Mouse (Mus musculus): ENCODE results near the gene Snd1.

Gene Snd1

DNA sequence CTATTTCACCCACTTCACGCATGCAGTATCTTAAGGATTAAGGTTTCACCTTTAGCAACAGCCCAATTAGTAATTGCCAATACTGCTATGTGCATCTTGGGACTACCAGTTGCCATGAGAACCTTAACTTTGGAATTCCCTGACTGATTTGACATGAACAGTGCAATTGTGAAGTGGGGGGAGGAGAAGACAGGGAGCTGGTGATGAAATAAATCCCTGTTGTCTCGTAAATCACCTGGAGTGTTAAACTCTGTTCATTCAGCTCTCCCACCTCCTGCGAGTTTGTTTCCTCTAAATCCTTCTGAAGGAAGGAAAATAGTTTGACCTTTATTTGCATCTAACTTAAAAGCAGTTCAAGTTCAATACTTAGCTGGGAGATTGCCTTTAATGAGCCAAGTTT lies 286.8 kb downstream of the Snd1 start:
- DNase-seq, result peak; percentile 64

DNA sequence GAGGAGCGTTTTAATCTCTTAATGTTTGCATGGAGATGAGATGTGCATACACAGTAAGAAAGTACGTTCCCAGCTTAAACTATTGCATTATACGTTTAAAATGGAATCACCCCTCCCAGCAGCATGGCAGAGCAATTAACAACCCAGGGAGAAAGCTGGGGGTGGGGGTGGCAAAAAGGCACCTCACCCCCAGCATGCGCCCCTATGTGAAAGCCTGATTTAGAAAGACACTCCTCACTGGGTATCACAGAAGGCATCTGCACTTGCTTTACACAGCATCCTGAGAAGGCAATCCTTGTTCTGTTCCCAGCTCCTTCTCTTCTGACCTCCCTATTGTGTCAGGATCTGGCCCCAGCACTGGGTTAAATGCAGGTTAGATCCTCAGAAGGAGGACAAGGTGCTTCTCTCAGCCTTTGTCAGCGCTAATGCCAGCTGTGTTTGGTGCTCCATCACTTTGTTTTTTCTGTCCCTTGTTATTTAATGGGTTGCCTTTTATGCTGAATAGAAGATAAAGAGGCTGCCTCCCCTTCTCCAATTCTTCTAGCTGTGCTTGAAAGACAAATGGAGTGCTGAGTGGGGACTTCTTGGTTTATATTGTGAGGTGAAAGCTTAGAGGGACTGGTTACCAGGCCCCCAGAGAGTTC lies 287.3 kb downstream of the Snd1 start:
- peak; percentile 28 for DNase-seq

DNA sequence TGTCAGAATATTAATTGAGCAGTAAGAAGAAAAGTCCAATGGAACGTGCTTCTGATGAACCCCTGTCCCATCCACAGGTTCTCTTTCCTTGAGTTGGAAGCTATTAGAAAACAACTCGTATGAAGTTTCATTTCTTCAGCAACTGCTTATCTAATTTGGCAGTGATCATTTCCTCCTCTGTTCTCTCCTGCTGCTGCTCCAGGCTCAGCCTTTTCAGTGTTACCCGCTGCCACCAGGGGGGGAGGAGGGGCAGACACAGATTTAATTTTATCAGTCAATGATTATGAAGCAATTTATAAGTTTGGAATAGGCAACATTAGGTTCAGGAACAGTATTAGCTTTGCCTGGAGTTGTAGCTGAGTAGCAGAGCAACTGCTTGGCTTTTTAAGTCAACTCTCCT lies 291.7 kb downstream of the Snd1 start:
- no peak for DNase-seq

DNA sequence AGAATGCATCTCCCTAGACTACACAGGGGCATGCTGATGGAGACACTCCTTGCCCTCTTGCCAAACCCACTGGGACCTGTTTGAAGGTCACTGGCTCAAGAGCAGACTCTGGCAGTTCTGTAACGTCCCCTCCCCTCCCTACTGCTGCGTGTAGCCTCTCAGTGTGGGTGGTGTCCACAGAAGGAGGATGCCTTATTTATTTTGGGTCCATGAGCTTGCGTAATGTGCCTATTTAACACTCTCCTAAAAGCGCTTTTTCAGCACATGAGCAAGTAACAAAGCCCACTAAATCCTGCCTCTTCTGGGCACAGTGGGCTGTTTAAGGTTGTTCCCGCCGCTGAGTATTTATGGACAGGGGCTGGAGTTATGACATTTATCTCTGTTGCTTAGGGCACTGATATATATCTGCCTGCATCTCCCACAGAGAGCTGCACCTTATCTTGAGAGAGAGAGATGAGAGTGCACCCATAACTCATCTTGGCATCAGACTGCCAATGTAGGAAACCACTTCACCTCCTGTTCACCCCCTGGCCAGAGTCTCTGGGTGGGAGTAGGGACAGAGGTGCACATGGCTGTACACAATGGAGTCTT lies 293.0 kb downstream of the Snd1 start:
- no peak for DNase-seq

DNA sequence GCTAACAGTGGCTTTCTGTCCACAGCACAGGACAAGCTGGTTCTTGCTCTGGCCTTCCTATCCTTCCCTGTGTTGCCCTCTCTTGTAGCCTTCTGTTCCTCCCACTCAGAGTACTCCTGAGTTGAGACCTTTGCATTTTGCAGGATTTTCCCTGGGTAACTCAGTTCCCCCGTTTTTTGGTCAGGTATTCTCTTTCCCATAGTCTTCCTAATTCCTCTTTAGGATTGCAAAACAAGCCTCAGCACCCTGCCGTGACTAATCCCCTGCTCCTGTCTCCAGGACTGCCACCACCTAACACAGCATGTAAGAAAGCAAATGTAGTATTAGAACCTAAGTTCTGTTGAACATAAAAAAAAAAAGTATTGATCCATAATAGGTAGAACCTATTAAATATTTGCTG lies 296.4 kb downstream of the Snd1 start:
- DNase-seq, result no peak

DNA sequence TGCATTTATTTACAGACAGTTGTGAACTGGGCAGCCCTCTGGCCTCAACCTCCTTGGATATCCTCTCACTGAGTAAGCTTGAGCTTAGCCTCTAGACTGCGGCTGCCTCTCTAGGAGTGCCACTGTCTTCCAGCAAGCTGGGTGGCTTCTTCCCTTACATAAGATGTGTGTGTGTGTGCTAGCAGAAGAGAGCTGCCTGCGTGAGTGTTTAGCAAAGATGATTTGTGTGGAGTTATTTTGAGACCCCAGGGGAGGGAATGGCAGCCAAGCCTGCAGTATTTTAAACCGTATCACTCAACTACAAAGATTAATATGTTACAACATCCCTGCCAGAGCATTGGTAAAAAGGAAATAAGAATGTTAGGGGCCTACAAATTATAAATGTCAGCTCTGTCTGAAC lies 306.8 kb downstream of the Snd1 start:
- no peak for DNase-seq

DNA sequence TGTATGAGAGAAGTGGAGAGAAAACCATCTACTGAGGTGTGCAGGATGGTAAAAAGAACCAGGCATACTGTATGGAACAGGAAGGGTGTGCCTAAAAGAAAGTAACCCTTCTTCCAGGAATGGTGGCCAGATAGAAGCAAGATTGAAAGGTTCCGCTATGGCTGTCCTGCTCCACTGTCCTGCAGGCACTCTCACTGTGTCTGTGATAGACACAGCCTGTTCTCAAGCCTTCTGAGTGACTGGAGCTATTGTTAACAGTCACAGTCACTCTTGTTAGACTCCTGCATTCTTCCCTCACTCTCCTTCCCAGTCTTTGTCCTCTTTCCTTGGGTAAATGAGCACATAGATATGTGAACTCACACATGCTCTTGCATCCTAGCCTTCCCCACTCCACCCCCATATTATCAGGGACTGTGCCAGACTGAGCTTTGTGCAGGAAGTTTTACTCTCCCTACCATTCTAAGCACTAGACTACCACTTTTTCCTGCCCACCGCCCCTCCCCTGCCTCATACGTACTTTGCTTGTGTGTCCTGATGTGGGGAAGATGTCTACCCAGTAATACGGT lies 308.2 kb downstream of the Snd1 start:
- peak; percentile 14 for DNase-seq

DNA sequence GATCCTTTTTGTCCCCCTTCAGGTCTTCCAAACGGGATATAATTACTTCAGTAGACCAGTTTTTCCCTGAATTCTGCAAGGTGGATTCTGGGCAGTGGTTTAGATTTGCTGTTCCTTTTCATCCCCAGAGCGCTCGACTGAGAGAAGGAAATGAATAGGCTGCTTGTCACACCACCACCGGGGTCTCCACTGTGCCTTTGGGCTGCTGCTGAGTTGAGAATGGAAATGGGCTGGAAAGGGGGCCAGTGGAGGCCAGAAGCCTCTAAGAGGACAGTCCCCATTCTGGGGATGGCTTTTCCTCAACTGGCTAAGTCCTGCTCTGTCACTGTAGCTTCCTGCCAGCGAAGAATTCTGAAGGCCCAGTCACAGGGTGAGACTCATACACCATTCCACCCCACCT lies 309.0 kb downstream of the Snd1 start:
- no peak for DNase-seq

DNA sequence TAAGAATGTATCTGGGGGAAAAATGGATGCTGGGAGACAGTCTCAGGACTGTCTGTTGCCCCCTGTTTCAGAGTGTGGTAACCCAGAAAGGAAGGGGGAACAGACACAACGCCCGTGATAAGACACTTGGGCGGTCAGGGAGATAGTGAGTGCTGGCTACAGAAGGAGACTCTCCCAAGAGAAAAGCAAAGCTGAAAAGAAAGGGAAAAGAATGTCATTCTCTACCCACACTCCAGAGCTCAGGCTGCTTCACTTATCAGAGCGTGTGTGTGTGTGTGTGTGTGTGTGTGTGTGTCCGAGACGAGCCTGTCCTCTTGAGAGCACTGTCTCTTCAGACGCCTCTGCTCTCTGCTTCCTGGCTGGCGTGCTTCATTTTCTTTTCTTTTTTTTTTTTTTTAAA lies 310.8 kb downstream of the Snd1 start:
- no peak for DNase-seq

DNA sequence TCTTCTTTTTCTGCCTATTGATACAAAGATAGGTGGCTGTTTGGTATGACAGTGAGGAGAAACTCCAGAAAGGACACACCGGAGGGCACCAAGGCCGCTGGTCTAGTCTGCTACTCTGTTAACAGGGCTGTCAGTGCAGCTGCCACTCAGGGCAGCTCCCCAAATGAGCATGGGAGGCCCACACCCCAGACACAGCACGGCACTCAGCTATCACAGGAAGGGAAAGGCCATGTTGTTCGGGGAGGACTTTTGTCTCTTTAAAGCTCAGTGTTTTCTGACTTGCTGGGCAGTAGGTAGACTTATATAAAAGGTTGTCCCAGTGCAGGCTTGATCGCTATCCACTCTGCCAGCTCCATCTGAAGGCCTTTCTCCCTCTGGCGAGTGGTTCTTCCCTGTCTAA lies 312.2 kb downstream of the Snd1 start:
- no peak for DNase-seq

DNA sequence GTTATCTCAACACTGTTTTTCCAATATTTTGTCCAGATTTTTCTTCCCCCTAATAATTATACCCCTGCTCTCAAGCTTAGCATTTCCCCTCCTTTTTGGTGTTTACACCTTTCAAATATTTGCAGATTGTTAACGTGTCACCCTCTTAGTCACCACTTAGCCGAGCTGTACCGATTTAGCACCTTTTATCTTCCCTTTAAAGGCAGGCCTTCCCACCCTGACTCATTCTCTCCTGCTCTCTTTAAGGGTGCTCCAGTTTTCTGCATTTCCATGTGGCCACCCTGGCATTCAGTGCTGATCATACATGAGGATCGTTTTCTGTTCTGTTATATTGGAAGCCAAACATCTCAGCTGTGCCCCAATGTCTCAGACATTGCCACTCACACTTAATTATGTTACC lies 314.7 kb downstream of the Snd1 start:
- no peak for DNase-seq

DNA sequence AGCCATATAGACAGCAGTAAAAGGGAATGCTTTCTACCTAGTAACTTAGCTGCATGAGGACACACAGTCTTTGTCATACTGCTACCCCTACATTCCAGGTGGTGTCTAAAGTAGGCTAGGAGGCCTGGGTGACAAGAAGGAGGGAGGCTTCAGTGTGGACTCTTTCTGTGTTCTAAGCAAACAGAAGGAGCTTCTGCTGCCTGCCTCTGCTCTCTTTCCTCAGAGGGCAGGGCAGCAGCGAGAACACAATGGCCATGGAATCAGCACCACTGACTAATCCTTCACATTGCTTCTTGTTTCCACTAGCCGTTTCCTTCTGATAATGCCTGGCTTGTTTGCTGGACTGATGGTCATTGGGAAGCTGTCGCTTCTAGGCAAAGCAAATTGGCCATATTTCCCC lies 316.2 kb downstream of the Snd1 start:
- no peak for DNase-seq

DNA sequence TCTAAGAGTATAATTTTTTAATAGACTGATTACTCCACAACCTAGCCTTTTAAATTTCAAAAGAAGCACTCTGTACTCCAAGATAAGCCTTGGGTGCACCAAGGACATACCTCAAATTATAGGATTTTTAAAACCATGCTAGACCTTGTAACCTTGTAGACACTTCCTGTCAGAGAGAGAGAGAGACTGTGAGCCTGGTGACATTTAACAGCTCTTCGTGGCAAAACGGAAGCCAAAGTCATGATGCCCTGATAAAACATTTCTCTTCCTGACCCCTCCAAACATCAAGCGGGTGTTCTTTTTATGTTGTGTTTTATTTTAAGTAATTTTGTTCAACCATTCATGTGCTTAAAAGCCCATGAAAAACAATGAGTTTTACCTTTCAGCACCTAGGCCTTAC lies 316.9 kb downstream of the Snd1 start:
- DNase-seq, result no peak

DNA sequence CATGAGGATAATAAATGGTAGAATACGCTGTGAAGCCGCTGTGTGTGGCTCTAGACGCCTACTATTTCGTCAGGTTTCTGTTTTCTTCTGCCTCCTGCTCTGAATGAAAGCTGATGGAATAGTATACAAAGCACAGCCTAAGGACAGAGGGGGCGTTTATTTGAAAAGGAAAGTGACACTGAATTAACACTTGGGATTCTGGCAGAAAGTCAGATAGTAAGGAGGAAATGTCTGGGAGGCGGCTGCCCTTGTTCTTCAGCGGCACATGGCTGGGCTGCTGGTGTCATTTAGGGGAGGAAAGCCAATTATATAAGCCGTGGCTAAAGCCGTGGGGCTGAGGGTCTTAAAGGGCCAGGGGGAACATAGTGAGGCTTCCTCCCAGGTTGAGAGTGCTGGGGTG lies 320.4 kb downstream of the Snd1 start:
- peak; percentile 23 for DNase-seq

DNA sequence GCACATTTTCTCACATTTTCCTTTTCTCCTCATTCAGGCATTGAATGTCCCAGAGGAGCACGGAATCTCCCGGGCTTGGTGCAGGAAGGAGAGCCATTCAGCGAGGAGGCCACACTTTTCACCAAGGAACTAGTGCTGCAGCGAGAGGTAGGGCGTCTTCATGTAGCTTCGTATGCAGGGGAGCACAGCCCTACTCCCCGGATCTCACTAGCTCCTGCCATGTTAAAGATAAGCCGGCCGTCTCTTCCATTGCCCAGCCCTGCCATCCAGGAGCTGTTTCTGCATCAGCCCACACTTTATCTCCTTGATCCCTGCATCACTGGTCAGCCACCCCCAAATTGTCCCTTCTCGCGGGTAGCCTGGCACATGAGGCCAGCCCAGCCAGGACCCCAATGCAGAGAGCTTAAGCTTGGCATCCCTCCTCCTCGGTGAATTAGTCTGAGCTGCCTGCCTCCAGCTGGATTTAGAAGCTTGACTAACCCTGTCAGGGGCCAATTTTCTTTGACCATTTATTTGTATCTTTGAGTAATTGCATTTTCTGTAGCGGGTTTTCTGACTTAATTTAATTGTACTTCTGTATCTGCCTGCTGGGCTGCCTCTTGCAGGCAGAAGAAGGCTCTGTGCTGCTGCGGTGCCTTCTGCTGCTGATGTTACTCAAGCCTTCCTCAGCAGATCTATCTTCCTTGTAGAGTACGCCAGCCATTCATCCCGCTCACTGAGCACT lies 321.0 kb downstream of the Snd1 start:
- DNase-seq, result no peak

DNA sequence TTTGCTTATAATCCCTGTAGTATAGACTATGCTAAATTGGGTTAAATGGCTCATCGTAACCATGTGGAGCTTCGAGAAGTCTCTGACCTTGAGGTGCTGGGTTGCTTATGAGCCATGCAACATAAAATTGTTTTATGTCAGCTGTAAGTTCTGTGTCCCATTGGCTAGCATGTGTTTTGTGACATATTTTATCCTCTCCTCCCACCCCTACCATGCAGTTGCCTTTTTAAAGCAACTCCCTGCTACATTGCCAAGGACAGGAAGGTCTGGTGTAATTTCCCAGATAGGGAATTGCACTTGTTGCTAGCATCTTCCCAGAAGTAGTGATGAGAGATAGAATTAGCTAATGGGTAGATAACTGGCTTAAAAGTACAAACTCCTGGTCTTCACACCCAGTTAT lies 324.9 kb downstream of the Snd1 start:
- DNase-seq, result no peak

DNA sequence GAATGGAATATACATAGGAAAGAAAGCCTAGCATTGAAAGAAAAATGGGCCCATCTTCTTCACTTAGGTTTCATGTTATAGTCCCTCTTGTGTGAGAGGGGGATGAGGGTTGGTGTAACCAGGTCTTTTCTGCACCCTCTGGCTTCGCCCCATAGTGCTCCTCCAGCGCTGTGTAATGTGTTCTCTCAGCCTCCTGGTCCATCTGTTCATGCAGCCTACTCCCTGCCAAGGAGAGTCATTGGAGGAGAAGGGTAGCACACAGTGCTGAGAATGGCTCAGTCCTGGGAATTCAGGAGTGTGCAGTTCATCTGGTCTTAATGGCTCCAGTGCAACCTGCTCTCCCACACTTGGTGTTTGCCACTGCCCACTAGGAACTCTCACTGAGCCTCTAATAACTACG lies 326.0 kb downstream of the Snd1 start:
- no peak for DNase-seq

DNA sequence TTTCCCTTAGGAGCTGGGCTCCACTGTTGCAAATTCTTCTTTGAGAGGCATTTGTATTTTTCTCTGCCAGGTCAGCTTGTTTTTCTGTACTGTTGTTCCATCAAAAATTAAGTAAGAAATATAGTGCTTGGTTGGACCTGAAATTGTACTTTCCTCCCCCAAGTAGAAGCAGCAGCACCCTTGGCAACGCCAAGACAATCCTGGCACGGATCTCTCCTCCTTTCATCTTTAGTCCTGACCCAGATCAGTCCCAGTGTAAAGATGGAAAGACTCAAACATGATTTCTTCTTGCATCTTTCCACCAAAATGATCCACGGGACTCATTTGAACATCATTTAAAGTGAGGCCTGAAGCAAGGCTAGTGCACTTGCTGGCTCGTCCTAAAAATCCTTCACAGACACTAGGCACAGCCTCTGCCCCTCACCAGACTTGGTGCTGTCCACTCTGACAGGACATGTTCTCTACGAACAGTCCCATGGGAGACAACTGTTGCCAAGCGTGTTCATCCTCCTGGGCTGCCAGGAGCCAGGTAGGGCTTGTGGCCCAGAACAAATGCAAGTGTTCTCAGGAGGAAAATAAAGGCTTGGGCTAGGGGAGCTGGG lies 328.8 kb downstream of the Snd1 start:
- no peak for DNase-seq

DNA sequence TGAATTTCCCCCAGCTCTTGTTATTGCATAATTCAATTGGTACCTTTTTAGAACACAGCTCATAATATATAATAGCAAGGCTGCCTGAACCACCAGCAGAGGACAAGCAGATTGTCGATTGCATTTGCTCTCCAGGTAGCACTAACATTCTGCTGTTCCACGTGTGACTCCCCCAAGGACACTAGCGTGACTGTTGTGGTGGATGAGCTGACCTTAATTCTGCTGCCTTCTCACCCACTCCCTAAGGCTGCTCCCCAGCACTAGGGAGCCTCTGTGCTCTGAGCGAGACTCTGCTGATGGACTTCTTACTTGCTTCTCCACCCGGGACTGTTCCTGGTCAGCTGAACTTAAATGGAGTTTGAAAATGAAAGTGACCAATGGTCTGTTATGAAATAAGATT lies 329.8 kb downstream of the Snd1 start:
- DNase-seq, result no peak

DNA sequence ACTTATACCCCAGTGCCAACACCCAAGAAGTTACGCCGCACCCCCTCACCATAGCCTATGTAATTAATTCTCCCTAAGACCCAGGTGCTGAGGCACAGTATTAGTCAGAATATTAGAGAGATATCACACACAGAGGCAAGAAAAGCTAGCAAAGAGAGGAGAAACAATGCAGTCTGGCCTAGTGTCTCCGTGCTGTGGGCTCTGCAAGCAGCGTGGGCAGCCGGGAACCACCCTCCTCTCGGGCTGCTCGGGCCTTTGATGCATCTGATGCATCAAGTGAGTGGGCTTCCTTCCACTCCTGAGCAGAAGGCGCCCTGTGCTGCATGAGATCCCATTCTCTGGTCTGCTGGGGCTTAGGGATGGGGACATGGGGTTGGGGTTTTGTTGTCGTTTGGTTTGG lies 338.1 kb downstream of the Snd1 start:
- DNase-seq, result no peak

DNA sequence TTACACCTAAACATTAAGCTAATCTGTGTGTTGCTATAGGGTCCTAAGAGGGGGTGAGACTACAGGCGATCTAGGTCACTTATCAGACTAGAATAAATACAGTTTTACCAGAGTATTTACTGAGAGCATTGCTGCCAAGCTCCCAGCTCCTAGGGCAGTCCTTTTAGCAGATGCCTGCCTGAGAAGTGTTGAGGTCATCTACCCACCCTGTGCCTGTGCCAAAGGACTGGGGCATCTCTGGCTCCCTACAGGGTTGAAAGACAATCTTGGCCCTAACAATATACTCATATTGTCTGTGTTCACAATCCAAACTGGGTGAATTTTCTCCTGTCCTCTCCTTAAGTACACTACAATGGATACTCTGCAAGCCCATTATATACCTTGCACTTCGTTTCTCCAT lies 340.0 kb downstream of the Snd1 start:
- DNase-seq, result no peak

DNA sequence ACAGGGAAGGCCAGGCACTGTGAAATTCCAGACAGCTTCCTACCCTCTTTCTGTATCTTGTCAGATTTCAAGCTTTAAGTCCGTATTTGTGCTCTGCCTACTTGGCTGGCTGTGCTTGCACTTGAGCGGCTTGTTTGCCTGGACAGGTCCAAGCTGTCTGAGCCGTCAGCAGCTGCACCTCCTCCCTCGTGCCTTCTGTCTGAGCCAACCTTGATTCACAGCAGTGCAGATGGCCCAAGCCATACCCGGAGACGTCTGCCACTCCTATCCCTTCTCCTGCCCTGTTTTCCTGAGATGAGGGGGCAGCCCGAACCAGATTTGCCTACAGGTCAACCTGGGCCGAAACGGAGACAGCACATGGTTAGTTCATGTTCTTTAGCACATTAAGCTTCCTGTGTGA lies 342.1 kb downstream of the Snd1 start:
- no peak for DNase-seq

DNA sequence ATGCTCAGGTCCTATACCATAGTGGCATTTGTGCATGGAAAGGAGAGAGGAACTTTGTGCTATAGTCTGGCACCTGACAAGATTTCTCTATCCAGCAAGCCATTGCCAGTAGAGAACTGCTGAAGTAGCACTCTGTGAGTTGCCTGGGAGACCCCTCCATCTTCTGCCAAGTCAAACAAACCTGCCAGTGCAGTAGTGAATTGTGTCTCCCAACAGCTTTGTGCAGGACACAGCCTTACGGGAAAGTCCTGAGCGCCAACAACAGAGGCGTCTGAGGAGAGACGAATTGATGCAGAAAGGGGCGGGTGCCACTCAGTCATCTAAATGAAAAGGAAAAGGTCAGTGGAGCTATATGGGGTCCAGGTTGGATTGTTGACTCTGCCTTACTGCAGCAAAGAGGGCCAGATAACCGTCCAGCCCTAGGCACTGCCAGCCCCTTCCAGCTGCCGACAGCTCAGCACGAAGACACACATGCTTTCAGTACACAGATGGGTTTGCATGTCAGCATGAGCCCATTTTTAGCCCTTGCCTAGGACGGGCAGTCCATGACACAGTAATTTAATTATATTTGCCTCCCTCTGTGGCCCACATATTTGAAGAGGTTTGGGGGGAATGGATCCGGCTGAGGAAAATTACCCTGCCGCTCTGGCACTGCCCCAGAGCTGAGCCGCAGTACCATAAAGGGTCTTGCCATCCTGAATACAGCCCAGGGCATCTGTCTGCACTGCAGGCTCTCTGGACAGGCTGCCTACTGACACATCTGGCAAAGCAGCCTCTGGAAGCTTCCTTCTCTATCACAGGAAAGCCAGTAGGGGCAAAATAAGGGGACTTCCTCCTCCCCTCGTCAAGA lies 344.8 kb downstream of the Snd1 start:
- no peak for DNase-seq

Data from embryo, embryonic 11 days (tissue).